Mouse (Mus musculus) embryonic facial prominence, embryonic 13.5 days (tissue): ENCODE measurements at regions not wholly inside any gene's neighbourhood (a gene's known extent, or its start where the extent isn't known, plus 50 kb on each side); places are given as distances from the start of the nearest gene placed in this dataset.
A peak's percentile ranks its signal among the peaks of the same experiment; 100 is the strongest.

Experiments
- ATAC-seq: fragments of 200-750 bp; cut with Nextera tagmentation; 2 replicates; pipeline ENCODE4 v1.8.0; 2017; ENCODE audit warnings: low read depth; ENCODE audit not compliant: insufficient number of reproducible peaks, insufficient read depth, low FRiP score, low TSS enrichment
- H3K27ac ChIP-seq: fragments of 300-500 bp; sonication (generic); 2 replicates; pipeline ENCODE4 v1.5.1; 2015; ENCODE audit warnings: moderate library complexity, mild to moderate bottlenecking, inconsistent platforms
- H3K27me3 ChIP-seq: fragments of 300-500 bp; sonication (generic); 2 replicates; pipeline ENCODE4 v1.6.1; 2015; ENCODE audit warnings: mild to moderate bottlenecking, inconsistent platforms
- H3K36me3 ChIP-seq: fragments of 300-500 bp; sonication (generic); 2 replicates; pipeline ENCODE4 v1.6.1; 2015; ENCODE audit warnings: mild to moderate bottlenecking, inconsistent platforms
- H3K4me1 ChIP-seq: fragments of 300-500 bp; sonication (generic); 2 replicates; pipeline ENCODE4 v1.6.1; 2015; ENCODE audit warnings: inconsistent platforms
- H3K4me2 ChIP-seq: fragments of 300-500 bp; sonication (generic); 2 replicates; pipeline ENCODE4 v1.6.1; 2015; ENCODE audit warnings: moderate library complexity, mild to moderate bottlenecking, inconsistent platforms
- H3K4me3 ChIP-seq: fragments of 300-500 bp; sonication (generic); 2 replicates; pipeline ENCODE4 v1.5.1; 2015; ENCODE audit warnings: mild to moderate bottlenecking, inconsistent platforms
- H3K9ac ChIP-seq: fragments of 300-500 bp; sonication (generic); 2 replicates; pipeline ENCODE4 v1.6.1; 2015; ENCODE audit warnings: mild to moderate bottlenecking, inconsistent platforms
- H3K9me3 ChIP-seq: fragments of 300-500 bp; sonication (generic); 2 replicates; pipeline ENCODE4 v1.6.1; 2016; ENCODE audit warnings: inconsistent platforms
- WGBS: fragments of 180-500 bp; shearing (Covaris S2); methylation state at CpG from one replicate; pipeline ENCODE4 v1.1.7; 2015; ENCODE audit warnings: mixed read lengths; 5-methylcytosine and 5-hydroxymethylcytosine counted together

DNA sequence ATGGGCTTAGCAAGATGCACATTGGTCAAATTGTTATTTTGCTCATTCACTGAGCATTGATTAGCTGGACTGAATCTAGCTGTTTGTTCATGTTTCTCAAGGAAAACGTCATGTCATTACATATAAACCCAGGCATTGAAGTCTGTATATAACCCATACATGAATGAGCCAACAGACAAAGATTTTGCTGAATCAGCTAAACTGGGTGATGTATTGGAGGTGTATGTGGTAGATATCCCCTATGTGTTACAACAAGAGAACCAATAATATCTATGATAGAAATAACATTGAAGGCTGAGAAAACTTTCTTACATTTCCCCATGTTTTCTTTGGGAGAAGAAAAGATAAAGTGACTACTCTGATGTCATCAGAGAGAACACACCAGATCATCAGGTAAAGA lies 362.3 kb downstream of the Ets1 start:
- WGBS: 95% methylated on average over 1 of the region's 1 CpGs
- H3K9me3 ChIP-seq: no peaks in the 10 kb centered on the region
- no peak overlapping the region for H3K4me2 ChIP-seq
- H3K27me3 ChIP-seq: no peaks in the 10 kb centered on the region
- H3K27ac ChIP-seq: no peak overlapping the region
- H3K36me3 ChIP-seq: no peaks in the 10 kb centered on the region
- peaks cover 12% of the 10 kb centered on the region for H3K4me1 ChIP-seq
- H3K4me3 ChIP-seq: no peak overlapping the region
- no peak for ATAC-seq
- H3K9ac ChIP-seq: no peak overlapping the region

DNA sequence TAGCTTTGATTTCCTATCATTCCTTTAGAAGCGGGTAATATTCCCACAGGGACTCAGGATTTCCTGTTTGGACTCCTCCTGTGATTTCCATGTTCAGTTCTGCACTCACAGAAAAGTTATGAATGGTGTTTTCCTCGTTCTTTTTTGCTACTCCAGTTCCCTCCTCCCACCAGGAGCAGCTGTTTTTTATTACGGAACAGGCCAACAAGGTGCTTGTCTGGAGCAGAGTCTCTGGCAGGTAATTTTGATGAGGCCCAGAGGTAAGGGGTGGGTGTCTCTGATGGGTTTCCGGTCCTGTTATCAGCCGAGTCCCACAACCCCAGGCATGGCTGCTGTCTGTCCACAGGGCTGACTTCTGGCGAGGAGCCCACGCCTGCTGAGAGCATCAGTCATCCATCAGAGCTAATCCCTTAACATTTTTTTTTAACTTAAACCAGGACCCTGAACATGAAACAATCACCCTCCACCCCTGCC lies 364.7 kb downstream of the Ets1 start:
- H3K4me3 ChIP-seq: no peak overlapping the region
- peaks cover 12% of the 10 kb centered on the region for H3K4me1 ChIP-seq
- H3K9ac ChIP-seq: no peak overlapping the region
- H3K27ac ChIP-seq: no peak overlapping the region
- peak overlapping the region; percentile 24 for H3K4me2 ChIP-seq
- H3K9me3 ChIP-seq: no peaks in the 10 kb centered on the region
- H3K27me3 ChIP-seq: no peaks in the 10 kb centered on the region
- H3K36me3 ChIP-seq: no peaks in the 10 kb centered on the region
- ATAC-seq: no peak
- WGBS: 18% methylated on average over 7 of the region's 7 CpGs

DNA sequence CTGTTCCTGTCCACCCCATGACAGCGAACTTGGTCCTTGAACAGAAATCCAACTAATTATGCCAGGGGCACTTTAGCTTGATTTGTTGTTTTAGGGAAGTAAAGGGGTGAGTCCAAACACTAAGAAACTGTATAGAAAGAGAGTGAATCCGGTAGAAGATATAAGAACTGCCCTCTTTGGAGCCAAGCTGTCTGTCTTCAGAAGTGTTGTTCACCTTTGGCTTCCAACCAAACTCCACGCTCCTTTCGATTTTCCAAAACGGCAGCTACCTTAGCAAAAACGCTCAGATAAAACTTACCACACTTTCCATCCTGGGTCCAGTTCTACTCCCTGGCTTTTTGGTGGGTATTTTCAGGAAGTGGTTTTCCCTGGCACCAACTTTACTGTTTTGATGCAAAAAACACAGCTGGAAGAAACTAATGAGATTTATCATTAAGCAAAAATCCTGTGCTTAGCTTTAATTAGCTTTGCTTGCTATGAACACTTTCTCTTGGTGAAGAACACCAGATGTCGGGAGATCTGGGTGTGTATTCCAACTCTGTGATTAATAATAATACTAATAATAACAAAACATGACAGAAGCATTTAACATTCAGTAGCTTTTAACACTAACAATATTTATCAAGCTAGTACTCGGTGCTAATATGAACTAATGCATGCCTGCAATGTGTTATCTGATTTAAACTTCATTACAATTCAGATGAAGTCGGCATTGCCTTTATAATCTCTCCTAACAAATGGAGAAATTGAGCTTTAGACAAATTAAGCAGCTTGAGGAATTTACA lies 365.3 kb downstream of the Ets1 start:
- Histone ChIP-seq H3K27me3 (no peaks in the 10 kb centered on the region), H3K36me3 (no peaks in the 10 kb centered on the region), H3K9me3 (no peaks in the 10 kb centered on the region), H3K4me3 (no peak overlapping the region), H3K27ac (no peak overlapping the region), H3K4me1 (peaks cover 12% of the 10 kb centered on the region), H3K4me2 (peak overlapping the region; percentile 24), H3K9ac (no peak overlapping the region)
- WGBS: 45% methylated on average over 9 of the region's 9 CpGs
- no peak for ATAC-seq

- no peaks in the 10 kb centered on the region for H3K27me3 ChIP-seq
- no peak overlapping the region for H3K4me2 ChIP-seq
- no peak overlapping the region for H3K9ac ChIP-seq
- ATAC-seq: no peak
- H3K27ac ChIP-seq: no peak overlapping the region
- peaks cover 12% of the 10 kb centered on the region for H3K4me1 ChIP-seq
- WGBS: 83% methylated on average over 1 of the region's 1 CpGs
- no peaks in the 10 kb centered on the region for H3K9me3 ChIP-seq
- H3K4me3 ChIP-seq: no peak overlapping the region
- no peaks in the 10 kb centered on the region for H3K36me3 ChIP-seq
Measured at GRCm38 (mm10) chr9:33003880-33004279, 367.9 kb downstream of the Ets1 start.

- Histone ChIP-seq H3K36me3 (no peaks in the 10 kb centered on the region), H3K9me3 (no peaks in the 10 kb centered on the region), H3K27me3 (no peaks in the 10 kb centered on the region), H3K27ac (no peak overlapping the region), H3K4me3 (no peak overlapping the region), H3K4me1 (peaks cover 12% of the 10 kb centered on the region), H3K9ac (no peak overlapping the region), H3K4me2 (no peak overlapping the region)
- no peak for ATAC-seq
- WGBS: 91% methylated on average over 3 of the region's 3 CpGs
Measured at GRCm38 (mm10) chr9:33004536-33004935, 368.5 kb downstream of the Ets1 start.

GRCm38 (mm10) chr9:33007456-33008063 lies 371.5 kb downstream of the Ets1 start:
- no peaks in the 10 kb centered on the region for H3K4me1 ChIP-seq
- no peaks in the 10 kb centered on the region for H3K27me3 ChIP-seq
- 63% methylated on average over 3 of the region's 3 CpGs for WGBS
- no peak overlapping the region for H3K4me2 ChIP-seq
- no peak overlapping the region for H3K27ac ChIP-seq
- no peak for ATAC-seq
- no peak overlapping the region for H3K9ac ChIP-seq
- no peaks in the 10 kb centered on the region for H3K9me3 ChIP-seq
- no peaks in the 10 kb centered on the region for H3K36me3 ChIP-seq
- no peak overlapping the region for H3K4me3 ChIP-seq

DNA sequence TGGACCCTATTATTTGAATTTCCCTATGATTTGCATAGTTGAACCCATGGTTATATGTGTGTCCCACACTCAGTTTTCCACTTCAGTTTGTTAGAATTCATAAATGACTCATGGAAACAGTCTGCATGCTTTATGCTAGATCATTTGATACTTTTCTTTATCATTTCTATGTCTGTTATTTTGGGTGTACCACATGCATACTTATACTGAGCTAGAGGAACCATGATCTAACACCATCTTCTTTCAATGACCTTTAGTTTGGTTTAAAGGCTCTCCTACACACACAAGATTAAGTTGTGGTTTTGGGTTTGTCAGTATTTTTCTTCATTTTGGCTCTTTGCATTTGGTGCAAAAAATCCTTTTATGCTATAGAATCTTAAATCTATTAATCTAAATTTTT lies 375.2 kb downstream of the Ets1 start:
- Histone ChIP-seq H3K27me3 (no peaks in the 10 kb centered on the region), H3K36me3 (no peaks in the 10 kb centered on the region), H3K9me3 (no peaks in the 10 kb centered on the region), H3K9ac (no peak overlapping the region), H3K27ac (no peak overlapping the region), H3K4me2 (no peak overlapping the region), H3K4me1 (no peaks in the 10 kb centered on the region), H3K4me3 (no peak overlapping the region)
- ATAC-seq: no peak

- no peaks in the 10 kb centered on the region for H3K9me3 ChIP-seq
- no peak overlapping the region for H3K4me3 ChIP-seq
- no peak for ATAC-seq
- 54% methylated on average over 3 of the region's 3 CpGs for WGBS
- H3K4me2 ChIP-seq: no peak overlapping the region
- H3K27me3 ChIP-seq: no peaks in the 10 kb centered on the region
- H3K36me3 ChIP-seq: no peaks in the 10 kb centered on the region
- H3K4me1 ChIP-seq: peaks cover 8% of the 10 kb centered on the region
- no peak overlapping the region for H3K27ac ChIP-seq
- H3K9ac ChIP-seq: no peak overlapping the region
Measured at GRCm38 (mm10) chr9:33035401-33035800, 399.4 kb downstream of the Ets1 start.

- no peak overlapping the region for H3K27ac ChIP-seq
- no peak overlapping the region for H3K4me3 ChIP-seq
- H3K36me3 ChIP-seq: no peaks in the 10 kb centered on the region
- H3K27me3 ChIP-seq: no peaks in the 10 kb centered on the region
- no peaks in the 10 kb centered on the region; the same call in 1 of the 2 replicates for H3K4me1 ChIP-seq
- 66% methylated on average over 4 of the region's 4 CpGs for WGBS
- no peaks in the 10 kb centered on the region for H3K9me3 ChIP-seq
- H3K4me2 ChIP-seq: no peak overlapping the region
- H3K9ac ChIP-seq: no peak overlapping the region
- ATAC-seq: no peak
Measured at GRCm38 (mm10) chr9:33039221-33039790, 403.3 kb downstream of the Ets1 start.

DNA sequence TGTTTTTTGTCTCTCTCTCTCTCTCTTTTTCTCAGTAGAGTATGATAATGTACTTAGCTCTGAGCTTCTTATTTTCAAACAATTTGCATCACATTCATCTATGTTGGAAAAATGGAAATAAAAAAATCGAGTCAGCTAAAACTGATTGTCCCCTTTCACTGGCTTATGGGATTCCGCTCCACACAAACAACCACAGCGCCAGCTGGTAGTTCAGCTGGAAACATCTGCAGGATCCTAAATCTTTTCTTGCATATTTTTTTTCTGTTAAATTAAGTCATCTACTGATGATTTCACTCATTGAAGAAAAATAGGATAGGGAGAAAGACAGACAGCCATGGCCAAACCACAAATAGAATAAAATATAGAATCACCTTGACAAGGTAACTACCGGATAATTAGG lies 414.8 kb downstream of the Ets1 start:
- 88% methylated on average over 4 of the region's 4 CpGs for WGBS
- 0 out of 2 replicates have a peak, but pooled peaks cover 3% of the 10 kb centered on the region for H3K4me1 ChIP-seq
- H3K4me2 ChIP-seq: no peak overlapping the region
- no peaks in the 10 kb centered on the region for H3K27me3 ChIP-seq
- no peak overlapping the region for H3K27ac ChIP-seq
- no peak overlapping the region for H3K4me3 ChIP-seq
- no peaks in the 10 kb centered on the region for H3K9me3 ChIP-seq
- H3K36me3 ChIP-seq: no peaks in the 10 kb centered on the region
- no peak overlapping the region for H3K9ac ChIP-seq
- ATAC-seq: no peak

- H3K27me3 ChIP-seq: no peaks in the 10 kb centered on the region
- 76% methylated on average over 6 of the region's 6 CpGs for WGBS
- H3K4me1 ChIP-seq: peaks cover 9% of the 10 kb centered on the region
- no peak overlapping the region for H3K4me3 ChIP-seq
- no peaks in the 10 kb centered on the region for H3K9me3 ChIP-seq
- H3K9ac ChIP-seq: no peak overlapping the region
- ATAC-seq: no peak
- no peak overlapping the region for H3K27ac ChIP-seq
- no peak overlapping the region for H3K4me2 ChIP-seq
- H3K36me3 ChIP-seq: no peaks in the 10 kb centered on the region
Measured at GRCm38 (mm10) chr9:33060636-33061264, 424.7 kb downstream of the Ets1 start.
